Mouse (Mus musculus) neutrophil, adult 5-6 weeks (primary cell): Measurements from ENCODE around the gene Pilra. TPM values are rescaled to one million over a fixed set of nuclear protein-coding genes. Genes with fewer than 3 reads are reported as not detected.
A peak's percentile ranks its signal among the peaks of the same experiment; 100 is the strongest.

ENCODE experiments used
- ATAC-seq: fragments of 151-379, 151-347 bp; 2 replicates; pipeline ENCODE4 v1.8.0; 2017; ENCODE audit warnings: mild to moderate bottlenecking, moderate TSS enrichment; ENCODE audit not compliant: insufficient number of reproducible peaks, poor library complexity, low FRiP score, severe bottlenecking; ENCODE audit errors: extremely low read depth
- total RNA-seq: library from RNA; stranded (forward); fragments of 200-1000 nt; gene quantifications from 2 replicates; pipeline ENCODE4 v1.2.3, GENCODE M21; 2017

The Pilra gene
- total RNA-seq, 1 experiment from 2014 or later, result 361 TPM

- no peak for ATAC-seq
Observed at GRCm38 (mm10) chr5:137826421-137826820, 9.7 kb downstream of the Pilra start.

DNA sequence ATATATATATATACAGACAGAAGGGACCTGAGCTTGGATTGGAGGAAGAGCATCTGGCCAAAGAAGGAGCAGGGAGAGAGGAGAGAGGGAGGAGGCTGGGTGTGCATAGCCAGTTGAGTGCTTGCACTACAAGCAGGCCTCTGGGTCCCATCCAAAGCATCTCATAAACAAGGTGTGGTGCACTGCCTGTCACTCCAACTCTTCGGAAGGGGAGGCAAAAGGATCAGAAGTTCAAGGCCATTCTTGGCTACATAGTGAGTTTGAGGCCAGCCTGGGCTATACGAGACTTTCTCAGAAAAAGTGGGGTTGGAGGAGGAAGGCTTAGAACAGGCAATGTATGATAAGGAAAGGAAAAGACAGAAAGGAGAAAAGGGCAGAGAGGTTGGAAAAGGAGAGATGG, 10.1 kb downstream of the Pilra start:
- ATAC-seq, result no peak

GRCm38 (mm10) chr5:137825030-137825429, 11.1 kb downstream of the Pilra start:
- ATAC-seq, result no peak

DNA sequence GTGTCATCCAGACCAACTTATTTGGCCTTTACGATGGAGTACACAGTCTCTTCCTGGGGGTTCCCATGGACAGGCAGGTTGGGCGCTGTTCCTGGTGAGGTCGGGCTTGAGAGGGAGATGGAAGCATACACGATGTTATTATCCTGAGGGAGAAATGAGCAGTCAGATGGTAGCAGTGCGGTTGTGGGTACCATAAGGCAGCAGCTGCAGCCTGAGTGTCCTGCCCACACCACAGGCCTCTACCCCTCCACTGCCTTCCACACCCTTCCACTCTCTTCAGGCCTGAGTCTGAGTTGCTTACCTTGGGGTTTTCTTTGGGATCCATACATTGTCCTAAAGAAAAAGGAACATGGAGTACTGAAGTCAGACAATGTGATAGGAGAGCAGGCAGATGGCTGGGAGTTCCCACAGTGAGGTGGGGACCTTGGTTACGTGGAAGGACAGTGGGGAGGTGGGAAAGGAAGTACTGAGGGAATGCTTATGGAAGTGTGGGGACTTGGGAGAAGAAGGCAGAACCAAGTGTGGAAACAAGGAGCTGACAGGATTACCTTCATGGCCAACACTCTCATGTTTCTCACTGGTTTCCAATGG, 12.5 kb downstream of the Pilra start:
- ATAC-seq, result no peak

DNA sequence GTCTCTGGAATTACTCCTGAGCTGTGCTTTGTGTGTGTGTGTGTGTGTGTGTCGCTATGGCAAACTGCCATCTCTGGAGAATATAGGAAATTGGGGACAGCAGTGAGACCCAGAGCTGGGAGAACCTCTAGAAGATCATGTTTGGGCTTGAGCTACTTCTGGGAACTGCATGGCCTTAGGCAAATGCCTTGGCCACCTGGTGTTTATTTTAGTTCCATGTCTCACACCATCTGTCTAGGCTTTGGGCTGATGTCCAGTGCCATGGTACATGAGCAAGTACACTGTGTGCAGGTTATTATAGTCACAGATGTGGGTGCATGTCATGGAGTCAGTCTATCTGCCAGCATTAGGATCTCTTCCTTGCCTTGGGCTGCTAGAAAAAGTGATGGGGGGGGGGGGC, 13.5 kb downstream of the Pilra start:
- ATAC-seq, result no peak

DNA sequence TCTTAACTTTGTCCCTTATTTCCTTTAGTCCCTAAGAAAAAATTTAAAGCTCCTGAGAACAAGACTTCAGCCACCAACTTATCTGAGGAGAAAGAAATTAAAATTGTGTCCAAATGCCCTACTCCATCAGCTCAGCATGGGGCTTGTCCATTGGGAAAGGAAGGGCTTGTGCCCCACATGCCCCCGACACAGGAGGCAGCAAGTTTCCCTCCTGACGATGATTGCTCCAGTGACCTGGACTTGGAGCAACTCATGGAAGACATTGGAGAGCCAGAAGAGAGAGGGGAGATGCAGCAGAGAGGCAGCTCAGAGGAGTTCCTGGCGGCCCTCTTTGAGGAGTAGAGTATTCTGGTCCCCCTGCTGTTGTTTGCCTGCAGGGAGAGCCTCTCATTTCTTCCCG, 14.0 kb downstream of the Pilra start:
- no peak for ATAC-seq

GRCm38 (mm10) chr5:137817466-137818222, 18.4 kb downstream of the Pilra start:
- no peak for ATAC-seq

GRCm38 (mm10) chr5:137808316-137808715, 27.8 kb downstream of the Pilra start:
- ATAC-seq, result no peak

DNA sequence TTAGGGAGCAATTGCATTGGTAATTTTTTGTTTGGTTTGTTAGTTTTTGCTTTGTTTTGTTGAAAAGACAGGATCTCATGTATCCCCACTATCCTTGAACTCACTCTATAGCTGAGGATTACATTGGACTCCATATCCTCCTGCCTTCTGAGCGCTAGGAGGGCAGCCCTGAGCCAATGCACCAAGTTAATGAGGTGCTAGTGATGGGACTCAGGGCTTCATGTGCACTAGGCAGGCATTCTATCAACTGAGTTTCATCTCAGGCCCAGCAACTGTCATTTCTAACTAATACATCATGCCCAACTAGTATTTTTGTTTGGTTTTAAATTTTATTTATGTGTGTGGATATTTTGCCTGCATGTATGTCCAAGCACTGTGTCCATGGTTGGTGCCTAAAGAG, 29.9 kb downstream of the Pilra start:
- no peak for ATAC-seq

DNA sequence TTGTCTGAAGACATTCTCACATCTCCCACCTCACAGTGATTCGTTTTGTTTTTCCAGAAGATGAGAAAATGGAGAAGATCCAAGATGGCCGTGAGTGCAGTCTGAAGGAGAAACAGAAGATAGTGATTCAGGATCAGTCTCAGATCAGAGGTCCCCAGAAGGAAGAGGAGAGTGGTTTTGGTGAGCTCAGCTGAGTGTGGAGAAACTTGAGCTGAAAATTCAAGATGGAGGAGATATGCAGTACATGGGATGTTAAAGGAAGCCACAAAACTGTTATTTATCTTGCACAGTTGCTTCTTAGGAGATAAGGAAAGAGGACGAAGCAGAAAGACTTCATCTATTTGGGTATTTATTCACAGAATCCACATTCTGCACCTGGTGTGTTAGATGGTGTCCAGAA, 35.2 kb downstream of the Pilra start:
- ATAC-seq, result no peak

GRCm38 (mm10) chr5:137796606-137797005, 39.5 kb downstream of the Pilra start:
- no peak for ATAC-seq

GRCm38 (mm10) chr5:137791553-137791952, 44.5 kb downstream of the Pilra start:
- ATAC-seq, result no peak

DNA sequence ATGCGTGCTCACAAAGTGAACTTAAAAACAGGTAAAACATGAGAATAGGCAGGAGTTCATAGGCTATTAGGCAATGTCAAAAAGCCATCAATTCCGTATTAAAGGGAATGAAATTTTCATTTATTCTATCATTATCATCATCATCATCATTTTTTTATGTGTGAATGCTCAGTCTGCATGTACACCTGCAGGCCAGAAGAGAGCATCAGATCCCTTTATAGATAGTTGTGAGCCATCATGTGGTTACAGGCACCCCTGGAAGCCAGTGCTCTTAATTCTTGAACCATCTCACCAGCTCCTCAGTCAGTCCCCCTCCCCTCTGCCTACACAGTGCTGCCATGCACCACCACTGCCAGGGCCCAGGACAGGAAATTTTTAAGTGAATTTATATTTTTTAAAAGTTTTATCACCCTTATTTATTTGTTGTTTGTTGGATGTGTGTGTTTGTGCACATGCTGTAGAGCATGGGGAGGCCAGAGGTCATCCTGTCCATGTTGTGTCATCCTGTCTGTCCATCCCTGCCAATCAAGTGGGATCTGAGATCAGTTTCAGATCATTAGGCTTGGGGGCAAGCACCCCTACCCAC, 47.0 kb downstream of the Pilra start:
- ATAC-seq, result no peak

GRCm38 (mm10) chr5:137788171-137788570, 47.9 kb downstream of the Pilra start:
- ATAC-seq, result no peak

- peak; percentile 28 for ATAC-seq
Observed at GRCm38 (mm10) chr5:137787151-137787928, 48.7 kb downstream of the Pilra start, which contains the start of the genes Mepce and Zcwpw1. Gene Mepce (minus strand): TSS chr5:137787655. Gene Zcwpw1 (plus strand): TSS chr5:137787798.

- ATAC-seq, result peak; percentile 82
Observed at GRCm38 (mm10) chr5:137786109-137786942, 49.8 kb downstream of the Pilra start.

- ATAC-seq, result no peak
Observed at GRCm38 (mm10) chr5:137785164-137786031, 50.7 kb downstream of the Pilra start.

DNA sequence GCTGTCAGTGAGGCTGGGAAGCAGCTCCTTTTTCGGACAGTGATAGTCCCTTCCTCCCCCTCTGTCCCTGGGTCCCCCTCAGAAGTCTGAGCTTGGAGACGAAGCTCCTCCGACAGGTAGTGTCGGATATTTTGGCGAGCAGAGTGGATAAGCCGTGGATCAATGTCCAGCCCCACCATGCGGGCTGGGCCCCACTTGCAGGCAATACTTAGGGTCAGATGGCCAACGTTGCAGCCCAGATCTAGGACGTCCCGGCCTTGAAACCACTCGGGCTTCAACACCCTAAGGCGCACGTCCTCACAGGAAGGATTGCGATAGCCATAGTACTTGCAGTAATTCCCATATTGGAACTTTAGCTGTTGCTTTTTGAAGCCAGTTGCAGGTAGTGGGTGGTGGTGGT, 51.5 kb downstream of the Pilra start:
- ATAC-seq, result no peak
